Mouse (Mus musculus) CH12.LX (cell line): ENCODE measurements around the gene Pfdn2.

Source experiments
- BHLHE40 ChIP-seq: IDR thresholded peaks from 2 replicates; pipeline ENCODE4 v1.6.1; 2011; ENCODE audit warnings: mild to moderate bottlenecking, low read depth, low read length, improper control_type of control experiment
- CTCF ChIP-seq, 2 experiments: IDR thresholded peaks in 1 of 2; conservative IDR thresholded peaks in 1 of 2; 2 replicates each; pipeline ENCODE4 v1.5.1; 2011 to 2012; ENCODE audit warnings: low read depth in 2 of 2, low read length in 2 of 2, improper control_type of control experiment in 1 of 2, inconsistent platforms in 1 of 2, mild to moderate bottlenecking in 1 of 2, moderate library complexity in 1 of 2
- USF1 ChIP-seq: IDR thresholded peaks from 2 replicates; pipeline ENCODE4 v1.6.1; 2014; ENCODE audit warnings: low read depth, mild to moderate bottlenecking, inconsistent platforms, low read length, improper control_type of control experiment
- ZNF384 ChIP-seq: IDR thresholded peaks from 2 replicates; pipeline ENCODE4 v1.6.1; 2012; ENCODE audit warnings: low read depth, low read length, improper control_type of control experiment, inconsistent platforms

DNA sequence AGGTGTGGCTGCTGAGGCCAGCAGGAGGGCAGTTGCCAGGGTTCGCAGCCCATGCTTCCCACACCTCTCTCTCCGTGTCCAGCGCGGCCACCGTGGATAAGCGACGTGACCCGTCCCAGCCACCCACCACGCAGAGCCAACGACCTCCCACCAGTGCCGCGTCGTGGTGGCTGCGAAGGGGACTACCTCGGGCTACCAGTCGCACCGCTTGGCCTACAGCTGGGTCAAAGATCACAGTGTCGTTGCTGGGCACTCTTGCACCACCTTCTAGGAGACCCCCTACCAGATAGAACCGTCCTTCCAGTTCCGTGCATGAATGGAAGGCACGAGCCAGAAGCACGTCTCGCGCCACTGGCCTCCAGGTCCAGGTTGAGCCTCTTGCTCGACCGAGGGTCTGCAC, 14.8 kb downstream of the Pfdn2 start:
- TF ChIP-seq ZNF384: no peak
- TF ChIP-seq CTCF (conservative IDR thresholded peaks at IDR 0.05 in 1 of 2, IDR thresholded peaks at IDR 0.05 in 1 of 2; ENCODE audit: low read depth in 2 of 2, low read length in 2 of 2): no peak
- TF ChIP-seq BHLHE40: no peak
- no peak for TF ChIP-seq USF1
